Mouse (Mus musculus) liver, adult 2 months (tissue): ENCODE results near the gene Ephx3. TPM values are rescaled to one million over a fixed set of nuclear protein-coding genes. Genes with fewer than 3 reads are reported as not detected.

Experiments
- DNase-seq: peaks from one replicate; pipeline ENCODE4 v3.0.0-alpha.2; 2011; ENCODE audit warnings: low read depth, low spot score; ENCODE audit errors: extremely low read depth
- H3K27ac ChIP-seq: fragments of 200-500 bp; replicated peaks from 2 replicates; pipeline ENCODE4 v1.5.1; 2012; ENCODE audit warnings: low read depth, mild to moderate bottlenecking, control low read depth, inconsistent platforms, low read length; ENCODE audit not compliant: insufficient read depth
- H3K27me3 ChIP-seq: fragments of 200-500 bp; 2 replicates; pipeline ENCODE4 v1.6.1; 2012; ENCODE audit warnings: mild to moderate bottlenecking, moderate library complexity, low read length, inconsistent platforms; ENCODE audit not compliant: control insufficient read depth, insufficient read depth
- H3K36me3 ChIP-seq: fragments of 200-500 bp; 2 replicates; pipeline ENCODE4 v1.6.1; 2012; ENCODE audit warnings: low read length, inconsistent platforms; ENCODE audit not compliant: control insufficient read depth, insufficient read depth
- H3K4me1 ChIP-seq: fragments of 200-500 bp; 2 replicates; pipeline ENCODE4 v1.6.1; 2011; ENCODE audit warnings: low read length; ENCODE audit not compliant: control insufficient read depth, insufficient read depth
- H3K4me3 ChIP-seq: fragments of 200-500 bp; 2 replicates; pipeline ENCODE4 v1.5.1; 2011; ENCODE audit warnings: low read depth, mild to moderate bottlenecking, control low read depth, low read length, moderate library complexity; ENCODE audit not compliant: insufficient read depth
- H3K79me2 ChIP-seq: fragments of 200-500 bp; 2 replicates; pipeline ENCODE4 v1.6.1; 2012; ENCODE audit warnings: inconsistent platforms, mild to moderate bottlenecking, low read length, moderate library complexity; ENCODE audit not compliant: control insufficient read depth, insufficient read depth
- H3K9ac ChIP-seq: fragments of 200-500 bp; 2 replicates; pipeline ENCODE4 v1.6.1; 2012; ENCODE audit warnings: low read depth, mild to moderate bottlenecking, control low read depth, inconsistent platforms, low read length
- CTCF ChIP-seq: fragments of 200-500 bp; IDR thresholded peaks from 2 replicates; pipeline ENCODE4 v1.5.1; 2011; ENCODE audit warnings: low read depth, low read length, control low read depth
- POLR2A ChIP-seq: fragments of 200-500 bp; IDR thresholded peaks from 2 replicates; pipeline ENCODE4 v1.6.1; 2011; ENCODE audit warnings: low read length, control low read depth; ENCODE audit not compliant: insufficient read depth; ENCODE audit errors: extremely low read depth
- WGBS: fragments of 180-500 bp; shearing (Covaris S2); methylation state at CpG from one replicate; pipeline ENCODE4 v1.1.7; 2018; 5-methylcytosine and 5-hydroxymethylcytosine counted together
- polyA plus RNA-seq: library from polyadenylated mRNA; depleted of rRNA; stranded (reverse); fragments of >200 nt; gene quantifications from 2 replicates; pipeline ENCODE4 v1.2.3, GENCODE M21; 2012
- total RNA-seq: library from RNA; depleted of rRNA; stranded (reverse); fragments of >200 nt; gene quantifications from 2 replicates; pipeline ENCODE4 v1.2.3, GENCODE M21; 2014

Gene Ephx3
- total and polyA plus RNA-seq, 2 experiments, result 0.09 to 0.21 TPM

DNA sequence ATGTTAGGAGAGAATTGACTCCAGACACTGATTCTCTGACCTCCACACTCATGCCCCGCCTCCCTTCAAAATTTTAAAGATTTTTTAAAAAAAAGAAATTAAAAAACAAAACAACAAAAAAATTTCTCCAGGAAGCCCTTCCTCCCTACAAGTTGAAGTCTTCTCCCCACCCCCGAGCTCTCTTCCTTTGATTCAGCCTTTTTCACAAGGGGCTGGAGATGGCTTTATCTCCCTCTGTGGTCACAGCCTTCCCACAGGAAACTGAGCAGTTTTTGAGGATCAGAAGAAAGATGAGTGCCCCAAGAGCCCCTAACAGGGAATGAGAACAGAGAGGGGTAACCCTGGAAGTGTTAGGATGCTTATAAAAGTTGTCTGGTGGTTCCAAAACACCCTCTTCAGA lies 16.9 kb downstream of the Ephx3 start:
- Histone ChIP-seq H3K36me3 (no peaks in the 10 kb centered on the region), H3K79me2 (no peaks in the 10 kb centered on the region), H3K4me1 (no peaks in the 10 kb centered on the region), H3K4me3 (no peak overlapping the region), H3K27me3 (no peaks in the 10 kb centered on the region), H3K9ac (no peak overlapping the region), H3K27ac (no peak overlapping the region)
- 77% methylated on average over 2 of the region's 2 CpGs for WGBS
- no peak for DNase-seq
- TF ChIP-seq CTCF (no peak), POLR2A (no peak)

DNA sequence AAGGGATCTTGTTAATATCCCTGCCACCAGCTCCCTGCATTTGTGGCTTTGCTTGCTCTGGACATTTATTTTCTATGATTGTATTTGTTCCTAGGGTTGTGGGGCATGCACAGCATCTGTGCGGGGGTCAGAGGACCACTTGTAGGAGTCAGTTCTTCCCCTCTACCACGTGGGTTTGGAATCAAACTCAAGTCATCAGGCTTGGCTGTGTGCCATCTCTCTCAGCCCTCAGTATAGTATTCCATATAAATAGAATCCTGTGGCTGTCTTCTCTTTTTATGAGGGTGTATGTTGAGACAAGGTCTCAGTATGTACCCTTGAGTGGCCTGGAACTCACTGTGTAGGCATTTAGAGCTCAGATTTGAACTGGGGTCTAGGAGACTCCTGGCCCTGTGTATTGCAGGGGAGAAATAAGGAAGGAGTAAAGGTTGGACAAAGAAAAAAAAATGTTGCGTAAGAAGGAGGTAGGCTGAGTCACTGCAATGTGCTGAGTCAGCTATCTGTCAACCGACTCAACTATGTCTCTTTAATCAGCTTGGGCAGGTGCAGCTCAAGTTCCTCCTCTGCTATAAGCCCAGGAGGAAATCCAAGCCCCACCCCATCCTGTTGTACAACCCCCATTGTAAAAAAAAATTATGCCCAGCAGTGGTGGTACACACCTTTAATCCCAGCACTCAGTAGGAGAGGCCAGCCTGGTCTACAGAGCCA lies 19.7 kb downstream of the Ephx3 start:
- no peak for TF ChIP-seq CTCF
- no peak for TF ChIP-seq POLR2A
- Histone ChIP-seq H3K4me3 (no peak overlapping the region), H3K79me2 (no peaks in the 10 kb centered on the region), H3K27me3 (0 out of 2 replicates have a peak, but pooled peaks cover 6% of the 10 kb centered on the region), H3K27ac (no peak overlapping the region), H3K4me1 (no peaks in the 10 kb centered on the region; the same call in 1 of the 2 replicates), H3K36me3 (no peaks in the 10 kb centered on the region), H3K9ac (no peak overlapping the region)
- WGBS, result 69% methylated on average over 4 of the region's 4 CpGs
- no peak for DNase-seq

DNA sequence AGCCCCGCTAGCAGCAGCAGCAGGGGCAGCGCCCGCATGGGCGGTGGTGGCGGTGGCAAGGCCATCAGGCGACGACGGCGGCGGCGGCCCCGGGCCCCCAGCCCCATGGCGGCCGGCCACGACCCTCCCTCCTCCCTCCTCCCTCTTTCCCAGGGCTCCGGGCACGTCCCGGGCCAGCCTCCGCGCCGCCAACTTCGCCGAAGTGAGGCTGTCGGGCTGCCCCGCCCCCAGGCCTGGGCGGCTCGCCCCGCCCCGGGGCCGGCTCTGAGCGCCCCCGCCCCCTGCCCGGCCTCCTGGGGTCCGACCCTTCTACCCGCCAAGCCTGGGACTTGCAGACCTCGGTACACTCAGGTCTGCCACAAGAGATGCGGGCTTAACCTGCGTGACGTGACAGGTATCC lies 22.7 kb downstream of the Ephx3 start, which contains the start of gene Notch3:
Gene Notch3, minus strand, starts transcription at position 166 of the 400 bp plus-strand sequence.
- Histone ChIP-seq H3K79me2 (no peaks in the 10 kb centered on the region), H3K27ac (no peak within 1 kb of the TSS), H3K9ac (peak within 1 kb of the TSS; percentile 33; the same call in 1 of the 2 replicates), H3K4me1 (no peaks in the 10 kb centered on the region; the same call in 1 of the 2 replicates), H3K4me3 (peak within 1 kb of the TSS; percentile 37), H3K36me3 (no peaks in the 10 kb centered on the region), H3K27me3 (peaks cover 13% of the 10 kb centered on the region; the same call in 1 of the 2 replicates)
- 3% methylated on average over 37 of the region's 39 CpGs for WGBS
- no peak for DNase-seq
- TF ChIP-seq CTCF, result no peak
- no peak for TF ChIP-seq POLR2A

DNA sequence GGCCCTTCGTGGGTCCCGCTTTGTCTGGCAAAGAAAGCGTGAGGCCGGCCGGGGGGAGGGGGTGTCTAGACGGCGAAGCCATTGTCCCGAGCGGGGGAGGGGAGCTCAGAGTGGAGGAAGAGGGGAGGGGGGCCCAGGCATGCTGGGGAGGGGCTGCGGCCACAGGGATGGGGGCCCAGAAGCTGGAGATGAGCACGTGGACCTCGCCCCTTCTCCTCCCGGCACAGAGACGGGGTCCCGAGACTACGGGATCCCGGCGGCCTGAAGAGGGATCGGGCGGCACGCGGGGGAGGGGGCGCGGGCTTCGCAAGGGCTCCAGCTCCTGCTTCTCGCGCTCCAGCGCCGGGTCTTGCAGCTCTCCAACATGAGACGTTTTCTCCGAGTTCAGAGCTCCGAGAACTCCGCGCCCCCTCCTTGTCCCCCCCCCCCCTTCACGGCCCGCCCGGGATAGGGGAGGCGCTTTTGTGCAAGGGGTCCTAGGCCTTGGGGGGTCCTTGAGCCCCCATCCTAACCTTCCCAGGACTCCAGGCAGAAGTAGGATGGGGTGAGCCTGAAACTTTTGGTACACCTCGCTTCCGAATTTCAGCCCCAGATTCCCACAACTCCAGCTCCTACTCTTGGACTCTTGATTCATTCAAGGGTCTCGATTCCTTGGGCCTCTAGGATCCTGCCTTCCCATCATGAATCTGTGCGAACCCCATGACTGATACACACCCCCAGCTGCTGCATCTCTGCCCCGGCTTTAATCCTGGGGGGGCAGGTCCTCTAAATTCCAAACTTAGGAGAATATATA lies 23.4 kb downstream of the Ephx3 start:
- Histone ChIP-seq H3K27ac (no peak overlapping the region), H3K79me2 (no peaks in the 10 kb centered on the region), H3K9ac (0 out of 2 replicates have a peak overlapping the region, but pooled peaks have one; percentile 15), H3K4me3 (peak overlapping the region; percentile 34; the same call in 1 of the 2 replicates), H3K36me3 (no peaks in the 10 kb centered on the region), H3K27me3 (peaks cover 13% of the 10 kb centered on the region; the same call in 1 of the 2 replicates), H3K4me1 (no peaks in the 10 kb centered on the region; the same call in 1 of the 2 replicates)
- no peak for DNase-seq
- no peak for TF ChIP-seq POLR2A
- no peak for TF ChIP-seq CTCF
- 3% methylated on average over 42 of the region's 43 CpGs for WGBS

DNA sequence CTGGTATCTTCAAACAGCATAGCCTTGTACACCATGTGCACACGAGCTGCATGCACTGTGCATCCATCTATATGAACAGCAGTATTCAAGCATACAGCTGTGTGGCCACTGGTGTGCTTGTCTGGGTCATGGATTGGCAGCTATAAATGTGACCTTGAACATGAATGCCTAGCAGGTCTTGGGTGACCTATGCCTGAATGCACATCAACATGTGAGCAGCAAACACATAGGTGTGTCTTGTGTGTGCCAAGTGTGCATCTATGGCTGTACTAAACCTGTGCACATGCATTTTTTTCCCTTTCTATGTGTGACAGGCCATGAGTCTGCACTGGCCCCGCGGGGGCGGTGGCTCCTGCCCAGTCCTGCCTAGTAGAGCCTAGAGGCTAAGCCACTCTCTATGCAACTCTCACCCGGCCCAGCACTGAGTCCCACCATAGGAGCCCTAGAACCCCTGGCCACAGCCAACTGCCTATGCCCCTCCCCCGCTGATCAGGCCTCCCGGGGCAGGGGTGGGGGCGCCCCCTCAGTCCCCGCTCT lies 24.0 kb downstream of the Ephx3 start:
- WGBS, result 30% methylated on average over 9 of the region's 9 CpGs
- Histone ChIP-seq H3K4me3 (no peak overlapping the region), H3K9ac (no peak overlapping the region), H3K4me1 (no peaks in the 10 kb centered on the region; the same call in 1 of the 2 replicates), H3K79me2 (no peaks in the 10 kb centered on the region), H3K36me3 (no peaks in the 10 kb centered on the region), H3K27ac (no peak overlapping the region), H3K27me3 (peaks cover 13% of the 10 kb centered on the region; the same call in 1 of the 2 replicates)
- no peak for DNase-seq
- no peak for TF ChIP-seq CTCF
- no peak for TF ChIP-seq POLR2A

DNA sequence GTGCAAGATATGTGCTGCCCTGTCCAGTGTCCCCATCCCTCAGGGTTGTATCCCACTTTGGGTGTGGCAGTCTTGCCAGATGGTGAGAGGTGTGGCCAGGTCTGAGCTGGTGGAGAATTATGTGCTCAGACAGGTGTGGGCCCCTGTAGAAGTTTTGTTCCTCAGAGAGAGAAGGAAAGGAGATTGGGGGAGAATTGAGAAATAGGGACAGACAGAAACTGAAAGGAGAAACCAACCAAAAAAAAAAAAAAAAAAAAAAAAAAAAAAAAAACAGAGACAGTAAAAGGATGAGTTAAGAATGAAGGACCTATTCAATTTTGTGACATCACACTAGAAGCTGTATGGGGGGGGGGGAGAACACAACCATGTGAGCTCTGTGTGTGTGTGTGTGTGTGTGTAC lies 24.6 kb downstream of the Ephx3 start:
- Histone ChIP-seq H3K4me3 (no peak overlapping the region), H3K36me3 (no peaks in the 10 kb centered on the region), H3K27ac (no peak overlapping the region), H3K79me2 (no peaks in the 10 kb centered on the region), H3K27me3 (peaks cover 13% of the 10 kb centered on the region; the same call in 1 of the 2 replicates), H3K4me1 (no peaks in the 10 kb centered on the region; the same call in 1 of the 2 replicates), H3K9ac (no peak overlapping the region)
- no peak for TF ChIP-seq CTCF
- no peak for TF ChIP-seq POLR2A
- no peak for DNase-seq
